Mouse (Mus musculus): ENCODE results near the gene Cd8b1. TPM values are rescaled to one million over a fixed set of nuclear protein-coding genes. Genes with fewer than 3 reads are reported as not detected.
"Not testable (repeated sequence)": the region's sequence is repeated elsewhere in the genome, so short reads cannot be mapped to it uniquely, and the experiment has no call there.

Cd8b1 gene
- polyA plus RNA-seq, 1 experiment, result not detected

DNA sequence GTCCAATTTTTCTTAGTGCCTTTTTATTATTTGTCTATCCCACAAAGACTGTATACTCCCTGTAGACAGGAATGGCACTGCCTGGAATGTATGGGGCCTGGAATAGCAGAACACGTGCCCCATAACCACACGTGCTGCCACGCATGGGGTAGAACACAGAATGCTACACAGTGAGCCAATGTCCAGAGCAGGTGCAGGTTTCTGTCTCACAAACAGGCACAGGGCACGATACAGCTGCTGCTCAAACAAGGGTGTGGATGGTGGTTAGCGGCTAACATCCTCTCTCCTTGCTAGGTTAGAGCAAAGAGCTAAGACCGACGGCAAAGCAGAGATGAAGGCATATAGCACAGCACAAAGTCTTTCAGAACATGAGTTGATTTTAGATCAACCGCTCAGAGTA lies 15.1 kb upstream of the Cd8b1 start:
- WGBS, result 88% methylated on average over 8 of the region's 8 CpGs
- Histone ChIP-seq H3K4me3 (ENCODE audit: insufficient read depth, low read depth, low read length) (no peak overlapping the region), H3K27ac (ENCODE audit: insufficient read depth, low read depth, low read length) (no peak overlapping the region), H3K4me1 (ENCODE audit: control insufficient read depth, insufficient read depth, low read length) (no peaks in the 10 kb centered on the region)
- TF ChIP-seq POLR2A (IDR thresholded peaks at IDR 0.05; ENCODE audit: insufficient read depth, low read depth, low read length), result no peak
- TF ChIP-seq CTCF (IDR thresholded peaks at IDR 0.05; ENCODE audit: insufficient read depth, low read depth, low read length), result no peak

DNA sequence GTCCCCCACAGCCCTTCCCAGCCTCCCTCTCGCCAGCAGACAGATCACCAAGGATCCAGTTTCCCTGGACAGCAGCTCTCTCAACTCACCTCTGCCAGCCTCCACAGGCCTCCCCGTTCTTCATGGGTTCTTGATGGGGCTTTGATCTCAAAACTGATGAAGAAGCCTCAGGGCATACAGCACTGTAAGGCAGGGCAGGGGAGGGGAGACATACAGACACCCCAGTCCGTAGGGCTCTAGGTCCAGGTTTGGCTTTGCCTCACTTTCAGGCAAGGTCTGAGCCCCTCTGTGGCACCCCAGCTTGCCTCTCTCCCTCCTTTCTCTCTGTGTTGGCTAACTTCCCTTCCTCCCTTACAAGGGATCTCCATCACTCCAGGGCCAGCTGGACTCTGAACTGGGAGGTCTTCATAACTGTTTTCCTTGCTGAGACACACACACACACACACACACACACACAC lies 733 bp upstream of the Cd8b1 start, which contains the start of gene Smyd1:
Smyd1 (minus strand) TSS at position 408 of the 458 bp plus-strand sequence.
- WGBS, result 86% methylated on average over 3 of the region's 3 CpGs
- H3K27ac ChIP-seq (ENCODE audit: insufficient read depth, low read depth, low read length), result no peak within 1 kb of the TSS
- no peaks in the 10 kb centered on the region for H3K4me1 ChIP-seq (ENCODE audit: control insufficient read depth, insufficient read depth, low read length)
- no peak within 1 kb of the TSS; the same call in 1 of the 2 replicates for H3K4me3 ChIP-seq (ENCODE audit: insufficient read depth, low read depth, low read length)
- TF ChIP-seq POLR2A (IDR thresholded peaks at IDR 0.05; ENCODE audit: insufficient read depth, low read depth, low read length), result no peak
- no peak for TF ChIP-seq CTCF (IDR thresholded peaks at IDR 0.05; ENCODE audit: insufficient read depth, low read depth, low read length)

DNA sequence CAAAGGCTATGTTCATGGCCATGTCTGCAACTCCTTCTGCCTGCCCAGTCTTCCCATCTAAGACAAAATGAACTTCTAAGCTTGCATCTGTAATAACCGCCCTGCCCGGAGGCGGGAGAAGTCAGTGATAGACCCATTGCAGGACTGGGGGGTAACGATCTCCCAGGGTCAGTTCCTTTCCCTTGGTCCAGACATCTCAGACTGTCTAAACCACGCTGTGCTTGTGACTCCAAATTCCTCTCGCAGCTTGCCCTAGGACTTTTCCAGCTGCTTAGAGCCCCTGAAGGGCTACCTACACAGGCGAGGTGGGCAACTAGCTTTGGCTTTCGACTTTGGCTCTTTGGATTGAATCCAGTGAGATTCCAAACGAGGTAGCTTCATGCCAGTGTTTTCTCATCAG lies 2.2 kb downstream of the Cd8b1 start:
- H3K4me3 ChIP-seq (ENCODE audit: insufficient read depth, low read depth, low read length), result no peak overlapping the region; the same call in 1 of the 2 replicates
- H3K4me1 ChIP-seq (ENCODE audit: control insufficient read depth, insufficient read depth, low read length), result no peaks in the 10 kb centered on the region
- WGBS, result 87% methylated on average over 9 of the region's 9 CpGs
- no peak overlapping the region for H3K27ac ChIP-seq (ENCODE audit: insufficient read depth, low read depth, low read length)
- no peak for TF ChIP-seq CTCF (IDR thresholded peaks at IDR 0.05; ENCODE audit: insufficient read depth, low read depth, low read length)
- TF ChIP-seq POLR2A (IDR thresholded peaks at IDR 0.05; ENCODE audit: insufficient read depth, low read depth, low read length), result no peak

DNA sequence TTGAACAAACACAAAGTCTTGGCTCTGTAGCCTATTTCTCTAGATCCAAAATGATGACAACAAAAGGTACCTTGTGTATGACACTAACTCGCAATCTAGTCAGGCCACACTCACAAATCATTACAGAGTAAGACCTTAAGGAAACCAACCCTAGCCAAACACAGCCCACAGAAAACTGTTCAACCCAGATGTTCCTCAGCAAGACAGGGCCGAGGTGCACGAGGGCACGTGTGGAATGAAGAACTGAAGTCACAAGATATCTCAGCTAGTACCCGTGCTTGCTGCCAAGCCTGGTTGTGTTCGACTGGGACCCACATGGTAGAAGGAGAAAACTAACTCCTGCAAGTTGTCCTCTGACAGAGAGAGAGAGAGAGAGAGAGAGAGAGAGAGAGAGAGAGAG lies 7.3 kb downstream of the Cd8b1 start:
- WGBS, result 87% methylated on average over 6 of the region's 6 CpGs
- no peaks in the 10 kb centered on the region for H3K4me1 ChIP-seq (ENCODE audit: control insufficient read depth, insufficient read depth, low read length)
- no peak overlapping the region for H3K27ac ChIP-seq (ENCODE audit: insufficient read depth, low read depth, low read length)
- TF ChIP-seq CTCF (IDR thresholded peaks at IDR 0.05; ENCODE audit: insufficient read depth, low read depth, low read length), result no peak
- no peak for TF ChIP-seq POLR2A (IDR thresholded peaks at IDR 0.05; ENCODE audit: insufficient read depth, low read depth, low read length)
- no peak overlapping the region for H3K4me3 ChIP-seq (ENCODE audit: insufficient read depth, low read depth, low read length)

DNA sequence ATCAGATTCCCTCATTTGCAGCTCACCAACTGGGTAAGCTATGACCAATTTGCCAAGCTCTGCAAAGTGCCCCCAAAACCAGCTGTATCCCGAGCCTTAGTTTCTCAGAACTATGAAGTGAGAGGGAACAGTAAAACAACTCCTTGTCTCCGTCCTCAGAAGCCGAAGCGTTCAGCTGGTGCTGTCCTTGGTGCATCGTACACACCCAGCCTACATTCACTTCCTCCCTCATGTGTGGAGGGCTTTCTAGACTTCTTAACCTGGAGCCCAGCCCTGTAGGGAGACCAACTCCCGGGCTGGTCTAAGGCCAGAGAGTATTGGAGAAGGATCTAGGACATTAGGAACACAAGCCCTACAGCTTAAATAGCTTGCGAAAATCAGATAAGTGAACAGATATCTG lies 7.9 kb downstream of the Cd8b1 start:
- Histone ChIP-seq H3K4me3 (ENCODE audit: insufficient read depth, low read depth, low read length) (no peak overlapping the region), H3K4me1 (ENCODE audit: control insufficient read depth, insufficient read depth, low read length) (no peaks in the 10 kb centered on the region), H3K27ac (ENCODE audit: insufficient read depth, low read depth, low read length) (no peak overlapping the region)
- 90% methylated on average over 7 of the region's 7 CpGs for WGBS
- TF ChIP-seq CTCF (IDR thresholded peaks at IDR 0.05; ENCODE audit: insufficient read depth, low read depth, low read length), result no peak

DNA sequence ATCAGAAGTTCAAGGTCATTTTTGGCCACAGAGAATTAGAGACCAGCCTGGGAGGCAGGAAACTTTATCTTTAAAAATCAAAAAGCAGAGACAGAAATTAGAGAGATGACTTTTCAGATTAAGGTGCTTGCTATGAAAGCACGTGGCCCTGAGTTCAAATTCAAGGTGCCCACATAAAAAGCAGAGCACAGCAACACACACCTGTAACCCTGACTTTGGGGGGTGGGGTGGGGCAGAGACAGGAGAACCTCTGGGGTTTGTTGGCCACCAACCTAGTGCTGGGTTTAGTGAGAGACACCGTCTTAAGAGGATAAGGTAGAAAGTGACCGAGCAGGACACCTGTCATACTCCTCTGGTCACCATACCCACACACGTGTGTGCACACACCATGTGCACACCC lies 8.9 kb downstream of the Cd8b1 start:
- not testable (repeated sequence) for H3K4me1 ChIP-seq (ENCODE audit: control insufficient read depth, insufficient read depth, low read length); H3K27ac ChIP-seq (ENCODE audit: insufficient read depth, low read depth, low read length); H3K4me3 ChIP-seq (ENCODE audit: insufficient read depth, low read depth, low read length)
- 92% methylated on average over 2 of the region's 4 CpGs for WGBS

DNA sequence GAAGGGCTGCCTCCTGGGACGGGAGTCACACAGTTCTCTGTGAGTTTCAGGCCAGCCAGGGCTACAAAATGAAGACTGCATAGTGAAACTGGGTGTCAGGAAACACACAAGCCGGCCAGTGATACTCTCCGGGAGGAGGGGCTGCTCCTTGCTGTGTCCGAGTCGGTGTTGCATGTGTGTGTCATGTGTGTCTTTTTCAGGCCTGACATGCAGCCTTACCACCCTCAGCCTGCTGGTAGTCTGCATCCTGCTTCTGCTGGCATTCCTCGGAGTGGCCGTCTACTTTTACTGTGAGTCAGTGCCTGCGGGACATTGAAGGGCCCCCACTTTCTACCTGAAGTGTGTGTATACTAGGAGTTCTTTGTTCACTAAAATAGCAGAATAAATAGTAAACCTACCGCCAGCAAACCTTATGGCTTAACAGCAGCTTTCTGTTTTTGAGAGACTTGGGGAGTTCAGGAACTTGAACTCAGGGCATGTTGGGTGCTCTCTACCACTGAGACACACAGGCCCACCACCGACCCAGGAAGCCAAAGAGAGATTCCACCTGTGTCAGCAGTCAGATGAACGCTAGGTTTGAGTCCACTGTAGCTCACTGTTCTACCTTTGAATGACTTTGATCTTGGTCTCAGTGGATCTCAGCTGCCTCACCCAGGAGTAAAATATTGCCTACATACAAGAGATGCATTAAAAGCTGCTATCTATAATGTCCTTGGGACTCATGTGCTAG lies 9.8 kb downstream of the Cd8b1 start:
- H3K4me3 ChIP-seq (ENCODE audit: insufficient read depth, low read depth, low read length), result no peak overlapping the region
- no peak overlapping the region for H3K27ac ChIP-seq (ENCODE audit: insufficient read depth, low read depth, low read length)
- no peaks in the 10 kb centered on the region for H3K4me1 ChIP-seq (ENCODE audit: control insufficient read depth, insufficient read depth, low read length)
- WGBS, result 89% methylated on average over 11 of the region's 11 CpGs
- TF ChIP-seq POLR2A (IDR thresholded peaks at IDR 0.05; ENCODE audit: insufficient read depth, low read depth, low read length), result no peak
- no peak for TF ChIP-seq CTCF (IDR thresholded peaks at IDR 0.05; ENCODE audit: insufficient read depth, low read depth, low read length)

DNA sequence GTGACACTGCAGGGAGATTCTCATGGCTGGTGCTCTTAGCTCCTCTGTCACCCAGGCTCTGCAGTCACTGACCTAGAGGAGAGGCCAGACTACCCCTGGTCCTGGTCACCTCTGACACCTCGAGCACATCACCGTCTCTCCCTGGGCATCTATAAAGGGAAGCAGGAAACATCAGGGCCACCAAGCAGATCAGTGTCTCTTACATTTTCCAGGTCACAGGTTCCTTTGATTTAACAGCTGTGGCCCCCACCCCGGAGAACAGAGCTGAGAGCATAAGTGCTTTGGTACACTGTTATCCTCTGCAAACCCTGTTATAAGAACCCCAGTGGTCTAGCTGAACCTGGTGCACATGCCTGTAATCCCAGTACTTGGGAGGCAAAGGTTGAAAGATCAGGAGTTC lies 10.4 kb downstream of the Cd8b1 start:
- 80% methylated on average over 3 of the region's 3 CpGs for WGBS
- H3K4me1 ChIP-seq (ENCODE audit: control insufficient read depth, insufficient read depth, low read length), result no peaks in the 10 kb centered on the region
- H3K27ac ChIP-seq (ENCODE audit: insufficient read depth, low read depth, low read length), result no peak overlapping the region
- no peak for TF ChIP-seq POLR2A (IDR thresholded peaks at IDR 0.05; ENCODE audit: insufficient read depth, low read depth, low read length)
- no peak for TF ChIP-seq CTCF (IDR thresholded peaks at IDR 0.05; ENCODE audit: insufficient read depth, low read depth, low read length)
- H3K4me3 ChIP-seq (ENCODE audit: insufficient read depth, low read depth, low read length), result no peak overlapping the region

DNA sequence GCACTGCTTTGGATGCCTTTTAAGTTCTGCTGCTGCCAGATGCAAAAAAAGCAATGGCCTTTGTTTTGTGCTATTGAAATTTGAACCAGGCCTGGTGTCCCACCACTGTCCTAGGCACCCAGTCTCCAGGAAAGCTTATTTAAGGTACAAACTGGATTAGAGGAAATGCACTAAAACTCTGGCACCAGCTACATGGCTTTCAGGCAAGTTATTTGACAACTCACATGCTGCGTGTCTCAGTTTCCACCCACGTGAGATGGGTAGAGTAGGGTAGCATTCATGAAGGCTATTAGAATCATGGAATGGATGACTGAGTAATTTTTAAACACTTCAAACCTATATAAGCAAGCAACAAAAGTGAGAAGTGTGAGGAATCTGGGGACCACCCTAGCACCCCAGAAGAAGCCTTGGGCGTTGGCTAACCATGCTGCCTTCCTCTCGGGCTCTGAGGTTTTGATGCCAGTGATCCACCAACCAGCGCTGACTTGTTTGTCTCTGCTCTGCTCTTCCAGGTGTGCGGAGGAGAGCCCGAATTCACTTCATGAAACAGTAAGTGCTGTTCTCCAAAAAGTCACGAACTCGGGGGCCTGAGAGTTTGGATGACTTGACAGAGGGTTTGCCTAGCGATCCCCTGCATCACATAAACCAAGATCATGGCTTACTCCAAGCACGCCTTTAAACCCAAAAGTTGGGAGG lies 11.1 kb downstream of the Cd8b1 start:
- Histone ChIP-seq H3K4me3 (ENCODE audit: insufficient read depth, low read depth, low read length) (no peak overlapping the region), H3K4me1 (ENCODE audit: control insufficient read depth, insufficient read depth, low read length) (no peaks in the 10 kb centered on the region), H3K27ac (ENCODE audit: insufficient read depth, low read depth, low read length) (no peak overlapping the region)
- TF ChIP-seq POLR2A (IDR thresholded peaks at IDR 0.05; ENCODE audit: insufficient read depth, low read depth, low read length) (no peak), CTCF (IDR thresholded peaks at IDR 0.05; ENCODE audit: insufficient read depth, low read depth, low read length) (no peak)
- WGBS, result 94% methylated on average over 11 of the region's 11 CpGs
